29 mouse cellular contexts compared by ENCODE assay signal in genomic region chr1:187345156-187345555, GRCm38 (mm10).
A peak's percentile ranks its signal among the peaks of the same experiment; 100 is the strongest.
DNase-seq lines count a peak whose midpoint lies in the region; ATAC-seq and TF ChIP-seq lines count a peak whose summit lies in the region.
"Had no signal": no experiment of that assay in that cellular context is flagged by ENCODE, and none has a peak within 500 bp of the region (broad histone marks: within the 10 kb centered on the region; RNA-seq: fewer than 3 reads in every experiment).

No protein-coding gene starts in this region.

- no peaks in the 10 kb centered on the region for H3K27me3 ChIP-seq in hindbrain, postnatal 0 days (ENCODE audit: insufficient read depth, low read length)
- no peaks in the 10 kb centered on the region for H3K27me3 ChIP-seq in hindbrain, embryonic 16.5 days (replicated peaks; ENCODE audit: control insufficient read depth, insufficient read depth, low read length)
- H3K27me3 ChIP-seq: embryonic facial prominence, embryonic 13.5 days; forebrain, embryonic 12.5 days; heart, embryonic 12.5 days; heart, embryonic 15.5 days; hindbrain, embryonic 13.5 days had no signal

- H3K9me3 ChIP-seq in hindbrain, postnatal 0 days (ENCODE audit: low read length), result no peaks in the 10 kb centered on the region
- no peaks in the 10 kb centered on the region for H3K9me3 ChIP-seq in hindbrain, embryonic 16.5 days (ENCODE audit: control insufficient read depth, low read length)
- H3K9me3 ChIP-seq: embryonic facial prominence, embryonic 10.5 days; embryonic facial prominence, embryonic 13.5 days; forebrain, embryonic 12.5 days; heart, embryonic 12.5 days; heart, embryonic 15.5 days; hindbrain, embryonic 10.5 days; hindbrain, embryonic 13.5 days had no signal

- H3K4me2 ChIP-seq in hindbrain, postnatal 0 days (ENCODE audit: low read depth, low read length), result no peak overlapping the region
- no peak overlapping the region for H3K4me2 ChIP-seq in hindbrain, embryonic 16.5 days (ENCODE audit: low read length)
- H3K4me2 ChIP-seq: embryonic facial prominence, embryonic 13.5 days; forebrain, embryonic 12.5 days; heart, embryonic 12.5 days; heart, embryonic 15.5 days; hindbrain, embryonic 13.5 days had no signal

- H3K36me3 ChIP-seq in hindbrain, postnatal 0 days (ENCODE audit: insufficient read depth, low read length), result no peaks in the 10 kb centered on the region
- H3K36me3 ChIP-seq in hindbrain, embryonic 16.5 days (ENCODE audit: control insufficient read depth, insufficient read depth, low read length), result peaks cover 5% of the 10 kb centered on the region; the same call in 1 of the 2 replicates

- no peak overlapping the region for H3K9ac ChIP-seq in hindbrain, postnatal 0 days (replicated peaks; ENCODE audit: low read length)
- H3K9ac ChIP-seq in hindbrain, embryonic 16.5 days (ENCODE audit: low read depth, low read length), result no peak overlapping the region
- H3K9ac ChIP-seq: embryonic facial prominence, embryonic 13.5 days; forebrain, embryonic 12.5 days; forebrain, postnatal 0 days; heart, embryonic 12.5 days; heart, embryonic 15.5 days; hindbrain, embryonic 13.5 days had no signal

- TF ChIP-seq CTCF in hindbrain, postnatal 0 days (IDR thresholded peaks at IDR 0.05; ENCODE audit: low read depth), result no peak
- no peak for TF ChIP-seq CTCF in brain, embryonic 14.5 days (IDR thresholded peaks at IDR 0.05; ENCODE audit: borderline replicate concordance, extremely low read depth, insufficient read depth, insufficient read length)

- H3K27ac ChIP-seq in hindbrain, postnatal 0 days, result no peak overlapping the region
- H3K27ac ChIP-seq in hindbrain, embryonic 16.5 days (ENCODE audit: low read depth, low read length), result no peak overlapping the region
- H3K27ac ChIP-seq: embryonic facial prominence, embryonic 10.5 days; embryonic facial prominence, embryonic 13.5 days; forebrain, embryonic 12.5 days; gastrocnemius, adult 2 months; heart, embryonic 15.5 days; hindbrain, embryonic 10.5 days; hindbrain, embryonic 13.5 days had no signal

- 52% methylated on average over 5 of the region's 5 CpGs for WGBS in hindbrain, postnatal 0 days
- WGBS in hindbrain, embryonic 16.5 days, result 64% methylated on average over 5 of the region's 5 CpGs

- ATAC-seq in hindbrain, postnatal 0 days, result no peak
- ATAC-seq in hindbrain, embryonic 16.5 days, result no peak
- ATAC-seq in megakaryocyte-erythroid progenitor cell, adult 5-6 weeks (replicated peaks; ENCODE audit: low FRiP score, low TSS enrichment, poor library complexity, severe bottlenecking), result no peak
- ATAC-seq: forebrain, postnatal 0 days; intestine, postnatal 0 days had no signal

- peak; percentile 63 to 71 for DNase-seq in cerebellum, postnatal 10 days
- no peak for DNase-seq in cerebellum, postnatal 4 days (ENCODE audit: low spot score in 2 of 2)
- DNase-seq in hindbrain, postnatal 0 days (ENCODE audit: low spot score), result peak; percentile 51
- DNase-seq in brain, embryonic 14.5 days (ENCODE audit: low read depth), result peak; percentile 68
- DNase-seq in retina, postnatal 7 days (ENCODE audit: low read depth, low spot score), result peak; percentile 13
- no peak for DNase-seq in adrenal gland, adult 2 months
- DNase-seq: adrenal gland, adult 8-10 months; adrenal gland, postnatal 25 days; cerebellum, adult 11-12 months; cerebellum, adult 8-10 months; cerebellum, postnatal 25 days; embryo, embryonic 11 days; forebrain, postnatal 0 days; gastrocnemius, adult 2 months; gastrocnemius, postnatal 14 days; heart, adult 18-20 months; heart, postnatal 10 days; heart, postnatal 36 days had no signal

- TF ChIP-seq POLR2A in brain, embryonic 14.5 days (IDR thresholded peaks at IDR 0.05; ENCODE audit: borderline replicate concordance, extremely low read depth, insufficient read depth, insufficient read length, poor library complexity, severe bottlenecking), result no peak

- H3K4me1 ChIP-seq in hindbrain, postnatal 0 days (ENCODE audit: insufficient read depth, low read length), result no peaks in the 10 kb centered on the region
- H3K4me1 ChIP-seq in hindbrain, embryonic 16.5 days (ENCODE audit: control insufficient read depth, insufficient read depth, low read depth, low read length), result no peaks in the 10 kb centered on the region
- H3K4me1 ChIP-seq: embryonic facial prominence, embryonic 13.5 days; forebrain, embryonic 12.5 days; hindbrain, embryonic 13.5 days had no signal

- H3K4me3 ChIP-seq in hindbrain, postnatal 0 days (ENCODE audit: low read length), result no peak overlapping the region
- H3K4me3 ChIP-seq in hindbrain, embryonic 16.5 days (ENCODE audit: low read length), result no peak overlapping the region
- H3K4me3 ChIP-seq: embryonic facial prominence, embryonic 10.5 days; embryonic facial prominence, embryonic 13.5 days; erythroblast, embryonic 14.5 days; forebrain, embryonic 12.5 days; gastrocnemius, adult 2 months; heart, embryonic 12.5 days; heart, embryonic 15.5 days; hindbrain, embryonic 10.5 days; hindbrain, embryonic 13.5 days had no signal

Comparison
In these comparisons a context has a peak if more than half of its experiments do, and no peak if none do; other contexts are left out.
1. DNase-seq: peak in cerebellum, postnatal 10 days (2 of 2), hindbrain, postnatal 0 days (single experiment), brain, embryonic 14.5 days (single experiment) and retina, postnatal 7 days (single experiment); none in cerebellum, postnatal 4 days (0 of 2) and adrenal gland, adult 2 months (single experiment).